17 mouse cellular contexts compared by ENCODE assay signal in the genomic region with DNA sequence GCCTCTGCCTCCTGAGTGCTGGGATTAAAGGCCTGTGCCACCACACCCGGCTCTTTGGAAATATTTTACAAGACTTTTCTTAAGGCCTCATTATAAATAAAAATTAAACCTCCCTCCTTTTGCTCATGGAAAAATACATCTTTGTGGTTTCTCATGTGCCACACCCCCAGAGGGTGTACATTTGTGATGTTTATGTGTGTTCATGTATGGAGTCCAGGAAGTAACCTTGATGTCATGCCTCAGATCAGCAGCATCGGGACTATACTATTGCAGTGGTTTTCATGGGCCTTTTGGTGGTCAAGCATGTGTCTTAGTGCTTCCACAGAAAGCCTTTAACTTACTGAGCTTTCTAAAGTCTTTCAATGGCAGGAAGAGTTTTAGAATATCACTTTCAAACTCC. TPM values are rescaled to one million over a fixed set of nuclear protein-coding genes. Genes with fewer than 3 reads are reported as not detected.
"Had no signal": no experiment of that assay in that cellular context is flagged by ENCODE, and none has a peak within 500 bp of the region (broad histone marks: within the 10 kb centered on the region; RNA-seq: fewer than 3 reads in every experiment).

No protein-coding gene starts in this region.

- H3K9ac ChIP-seq: neural tube, embryonic 13.5 days; neural tube, embryonic 15.5 days; stomach, embryonic 15.5 days had no signal

- H3K4me2 ChIP-seq: neural tube, embryonic 13.5 days; neural tube, embryonic 15.5 days; stomach, embryonic 15.5 days had no signal

- H3K4me1 ChIP-seq: neural tube, embryonic 13.5 days; neural tube, embryonic 15.5 days; stomach, embryonic 15.5 days had no signal

- H3K36me3 ChIP-seq: neural tube, embryonic 13.5 days; neural tube, embryonic 15.5 days; stomach, embryonic 15.5 days had no signal

- H3K9me3 ChIP-seq: neural tube, embryonic 13.5 days; neural tube, embryonic 15.5 days; stomach, embryonic 15.5 days had no signal

- H3K27ac ChIP-seq: neural tube, embryonic 13.5 days; neural tube, embryonic 15.5 days; stomach, embryonic 15.5 days; stomach, postnatal 0 days had no signal

- DNase-seq: retina, postnatal 1 day; right cerebral cortex, adult 18-20 months; right cerebral cortex, postnatal 14 days; right cerebral cortex, postnatal 25 days; right cerebral cortex, postnatal 4 days; spleen, adult 18-20 months; thymus, adult 18-20 months; thymus, adult 2 months; thymus, postnatal 14 days; thymus, postnatal 25 days; thymus, postnatal 36 days; thymus, postnatal 4 days had no signal

- H3K4me3 ChIP-seq: neural tube, embryonic 13.5 days; neural tube, embryonic 15.5 days; stomach, embryonic 15.5 days had no signal

- H3K27me3 ChIP-seq: neural tube, embryonic 13.5 days; neural tube, embryonic 15.5 days; stomach, embryonic 15.5 days had no signal

RNA-seq across cellular contexts. Expression of a gene that starts 38.4 kb away (rescaled TPM):
- polyA plus RNA-seq: neural tube, embryonic 14.5 days had no signal
